Mouse (Mus musculus) neural tube, embryonic 13.5 days (tissue): ENCODE measurements around the gene Gsk3b. TPM values are rescaled to one million over a fixed set of nuclear protein-coding genes. Genes with fewer than 3 reads are reported as not detected.

Experiments used
- ATAC-seq: fragments of 200-750 bp; cut with Nextera tagmentation; 2 replicates; pipeline ENCODE4 v1.8.0; 2017; ENCODE audit warnings: low read depth, mild to moderate bottlenecking, moderate TSS enrichment, moderate library complexity
- H3K27ac ChIP-seq: fragments of 300-500 bp; sonication (generic); replicated peaks from 2 replicates; pipeline ENCODE4 v1.5.1; 2015; ENCODE audit warnings: moderate library complexity, mild to moderate bottlenecking, inconsistent platforms
- H3K27me3 ChIP-seq: fragments of 300-500 bp; sonication (generic); 2 replicates; pipeline ENCODE4 v1.6.1; 2015; ENCODE audit warnings: mild to moderate bottlenecking, inconsistent platforms
- H3K36me3 ChIP-seq: fragments of 300-500 bp; sonication (generic); 2 replicates; pipeline ENCODE4 v1.6.1; 2015; ENCODE audit warnings: mild to moderate bottlenecking, inconsistent platforms
- H3K4me1 ChIP-seq: fragments of 300-500 bp; sonication (generic); replicated peaks from 2 replicates; pipeline ENCODE4 v1.6.1; 2015; ENCODE audit warnings: inconsistent platforms
- H3K4me2 ChIP-seq: fragments of 300-500 bp; sonication (generic); 2 replicates; pipeline ENCODE4 v1.6.1; 2015; ENCODE audit warnings: inconsistent platforms, mild to moderate bottlenecking, moderate library complexity
- H3K4me3 ChIP-seq: fragments of 300-500 bp; sonication (generic); 2 replicates; pipeline ENCODE4 v1.5.1; 2015; ENCODE audit warnings: mild to moderate bottlenecking, inconsistent platforms
- H3K9ac ChIP-seq: fragments of 300-500 bp; sonication (generic); 2 replicates; pipeline ENCODE4 v1.6.1; 2015; ENCODE audit warnings: moderate library complexity, mild to moderate bottlenecking, inconsistent platforms
- H3K9me3 ChIP-seq: fragments of 300-500 bp; sonication (generic); 2 replicates; pipeline ENCODE4 v1.6.1; 2016; ENCODE audit warnings: inconsistent platforms
- WGBS: fragments of 180-500 bp; shearing (Covaris S2); methylation state at CpG from one replicate; pipeline ENCODE4 v1.1.7; 2015; 5-methylcytosine and 5-hydroxymethylcytosine counted together
- polyA plus RNA-seq: library from polyadenylated mRNA; unstranded; fragments of >200 nt; fragmentation: Nextera tagmentation; extraction: Ambion mirVana; gene quantifications from 2 replicates; pipeline ENCODE4 v1.2.1, GENCODE M21; 2015

The Gsk3b gene
- polyA plus RNA-seq, 1 experiment from 2014 or later = 158 TPM

GRCm38 (mm10) chr16:38157854-38158622 lies 69.2 kb downstream of the Gsk3b start:
- 90% methylated on average over 7 of the region's 7 CpGs for WGBS
- no peaks in the 10 kb centered on the region; the same call in 1 of the 2 replicates for H3K36me3 ChIP-seq
- no peak overlapping the region for H3K27ac ChIP-seq
- H3K9me3 ChIP-seq = no peaks in the 10 kb centered on the region
- no peak; the same call in 1 of the 2 replicates for ATAC-seq
- H3K27me3 ChIP-seq = no peaks in the 10 kb centered on the region
- H3K4me2 ChIP-seq = no peak overlapping the region
- peaks cover 16% of the 10 kb centered on the region for H3K4me1 ChIP-seq
- H3K4me3 ChIP-seq = no peak overlapping the region
- no peak overlapping the region for H3K9ac ChIP-seq

- Histone ChIP-seq H3K27me3 (no peaks in the 10 kb centered on the region), H3K9me3 (no peaks in the 10 kb centered on the region), H3K4me3 (no peak overlapping the region), H3K4me1 (peaks cover 19% of the 10 kb centered on the region), H3K36me3 (no peaks in the 10 kb centered on the region; the same call in 1 of the 2 replicates), H3K4me2 (no peak overlapping the region), H3K9ac (no peak overlapping the region), H3K27ac (no peak overlapping the region)
- WGBS = 89% methylated on average over 3 of the region's 3 CpGs
- no peak for ATAC-seq
Observed at GRCm38 (mm10) chr16:38162019-38162418, 73.2 kb downstream of the Gsk3b start.

- 0 out of 2 replicates have a peak, but pooled peaks cover 3% of the 10 kb centered on the region for H3K4me1 ChIP-seq
- no peak overlapping the region for H3K4me3 ChIP-seq
- WGBS = 93% methylated on average over 7 of the region's 7 CpGs
- peak; percentile 24; the same call in 1 of the 2 replicates for ATAC-seq
- H3K4me2 ChIP-seq = no peak overlapping the region
- no peaks in the 10 kb centered on the region for H3K9me3 ChIP-seq
- H3K27ac ChIP-seq = no peak overlapping the region
- H3K9ac ChIP-seq = no peak overlapping the region
- no peaks in the 10 kb centered on the region for H3K27me3 ChIP-seq
- no peaks in the 10 kb centered on the region; the same call in 1 of the 2 replicates for H3K36me3 ChIP-seq
Observed at GRCm38 (mm10) chr16:38164811-38165591, 76.2 kb downstream of the Gsk3b start.

- Histone ChIP-seq H3K27ac (no peak overlapping the region), H3K4me1 (peaks cover 10% of the 10 kb centered on the region), H3K36me3 (peaks cover 13% of the 10 kb centered on the region), H3K4me3 (no peak overlapping the region), H3K4me2 (no peak overlapping the region), H3K27me3 (no peaks in the 10 kb centered on the region), H3K9ac (no peak overlapping the region), H3K9me3 (no peaks in the 10 kb centered on the region)
- 88% methylated on average over 5 of the region's 5 CpGs for WGBS
- peak; percentile 45; the same call in 1 of the 2 replicates for ATAC-seq
Observed at GRCm38 (mm10) chr16:38168971-38169370, 80.2 kb downstream of the Gsk3b start.

- Histone ChIP-seq H3K27ac (no peak overlapping the region), H3K27me3 (no peaks in the 10 kb centered on the region), H3K9ac (no peak overlapping the region), H3K4me2 (no peak overlapping the region), H3K4me3 (no peak overlapping the region), H3K4me1 (peaks cover 3% of the 10 kb centered on the region; the same call in 1 of the 2 replicates), H3K9me3 (no peaks in the 10 kb centered on the region), H3K36me3 (peaks cover 10% of the 10 kb centered on the region; the same call in 1 of the 2 replicates)
- WGBS = 86% methylated on average over 4 of the region's 4 CpGs
- ATAC-seq = no peak
Observed at GRCm38 (mm10) chr16:38179150-38179549, 90.3 kb downstream of the Gsk3b start.

GRCm38 (mm10) chr16:38181421-38181820 lies 92.6 kb downstream of the Gsk3b start:
- Histone ChIP-seq H3K27me3 (no peaks in the 10 kb centered on the region), H3K27ac (0 out of 2 replicates have a peak overlapping the region, but pooled peaks have one; percentile 10), H3K9me3 (no peaks in the 10 kb centered on the region), H3K4me1 (peaks cover 3% of the 10 kb centered on the region; the same call in 1 of the 2 replicates), H3K9ac (no peak overlapping the region), H3K36me3 (peaks cover 19% of the 10 kb centered on the region), H3K4me3 (no peak overlapping the region), H3K4me2 (no peak overlapping the region)
- no peak; the same call in 1 of the 2 replicates for ATAC-seq
- 75% methylated on average over 8 of the region's 8 CpGs for WGBS

GRCm38 (mm10) chr16:38184657-38185269 lies 96.0 kb downstream of the Gsk3b start:
- 88% methylated on average over 8 of the region's 8 CpGs for WGBS
- Histone ChIP-seq H3K27me3 (no peaks in the 10 kb centered on the region), H3K4me2 (no peak overlapping the region), H3K9ac (no peak overlapping the region), H3K36me3 (peaks cover 36% of the 10 kb centered on the region), H3K9me3 (no peaks in the 10 kb centered on the region), H3K4me1 (peaks cover 3% of the 10 kb centered on the region; the same call in 1 of the 2 replicates), H3K4me3 (no peak overlapping the region), H3K27ac (no peak overlapping the region)
- ATAC-seq = no peak

- 94% methylated on average over 4 of the region's 4 CpGs for WGBS
- ATAC-seq = no peak
Observed at GRCm38 (mm10) chr16:38189952-38190351, 101.2 kb downstream of the Gsk3b start.

GRCm38 (mm10) chr16:38190531-38190930 lies 101.7 kb downstream of the Gsk3b start:
- no peak overlapping the region for H3K4me2 ChIP-seq
- no peak for ATAC-seq
- H3K36me3 ChIP-seq = peaks cover 66% of the 10 kb centered on the region

More at GRCm38 (mm10) chr16:38189952-38190351, 101.2 kb downstream of the Gsk3b start:
- Histone ChIP-seq H3K27ac (no peak overlapping the region), H3K36me3 (peaks cover 62% of the 10 kb centered on the region), H3K4me2 (no peak overlapping the region), H3K4me3 (no peak overlapping the region), H3K9me3 (no peaks in the 10 kb centered on the region), H3K27me3 (no peaks in the 10 kb centered on the region), H3K9ac (no peak overlapping the region), H3K4me1 (no peaks in the 10 kb centered on the region)

GRCm38 (mm10) chr16:38191460-38191859 lies 102.7 kb downstream of the Gsk3b start:
- H3K9me3 ChIP-seq = no peaks in the 10 kb centered on the region
- H3K4me3 ChIP-seq = no peak overlapping the region
- ATAC-seq = no peak
- no peak overlapping the region for H3K4me2 ChIP-seq
- no peaks in the 10 kb centered on the region for H3K27me3 ChIP-seq
- no peak overlapping the region for H3K9ac ChIP-seq
- H3K4me1 ChIP-seq = no peaks in the 10 kb centered on the region
- H3K27ac ChIP-seq = no peak overlapping the region
- peaks cover 70% of the 10 kb centered on the region for H3K36me3 ChIP-seq
- 87% methylated on average over 6 of the region's 6 CpGs for WGBS

More at GRCm38 (mm10) chr16:38190531-38190930, 101.7 kb downstream of the Gsk3b start:
- no peak overlapping the region for H3K9ac ChIP-seq
- H3K27ac ChIP-seq = no peak overlapping the region
- no peak overlapping the region for H3K4me3 ChIP-seq
- no peaks in the 10 kb centered on the region for H3K27me3 ChIP-seq
- no peaks in the 10 kb centered on the region for H3K9me3 ChIP-seq
- WGBS = 96% methylated on average over 3 of the region's 3 CpGs
- no peaks in the 10 kb centered on the region for H3K4me1 ChIP-seq

GRCm38 (mm10) chr16:38192640-38193039 lies 103.8 kb downstream of the Gsk3b start:
- ATAC-seq = no peak
- Histone ChIP-seq H3K4me1 (no peaks in the 10 kb centered on the region; the same call in 1 of the 2 replicates), H3K9me3 (no peaks in the 10 kb centered on the region), H3K27me3 (no peaks in the 10 kb centered on the region), H3K36me3 (peaks cover 70% of the 10 kb centered on the region), H3K4me2 (no peak overlapping the region), H3K9ac (no peak overlapping the region), H3K4me3 (no peak overlapping the region), H3K27ac (no peak overlapping the region; the same call in 1 of the 2 replicates)
- WGBS = 89% methylated on average over 6 of the region's 6 CpGs
